Mouse (Mus musculus) liver, embryonic 13.5 days (tissue): ENCODE data around the gene 9130019O22Rik. TPM values are rescaled to one million over a fixed set of nuclear protein-coding genes. Genes with fewer than 3 reads are reported as not detected.
"Not testable (repeated sequence)": the region's sequence is repeated elsewhere in the genome, so short reads cannot be mapped to it uniquely, and the experiment has no call there.

Experiments
- ATAC-seq: fragments of 200-750 bp; cut with Nextera tagmentation; 2 replicates; pipeline ENCODE4 v1.8.0; 2017; ENCODE audit warnings: low read depth, mild to moderate bottlenecking, moderate number of reproducible peaks, moderate library complexity
- DNase-seq: peaks from one replicate; pipeline ENCODE4 v3.0.0; 2022
- H3K27ac ChIP-seq: fragments of 300-500 bp; sonication (generic); 2 replicates; pipeline ENCODE4 v1.5.1; 2015; ENCODE audit warnings: moderate library complexity, mild to moderate bottlenecking, inconsistent platforms
- H3K27me3 ChIP-seq: fragments of 300-500 bp; sonication (generic); 2 replicates; pipeline ENCODE4 v1.6.1; 2015; ENCODE audit warnings: mild to moderate bottlenecking, inconsistent platforms
- H3K36me3 ChIP-seq: fragments of 300-500 bp; sonication (generic); 2 replicates; pipeline ENCODE4 v1.6.1; 2015; ENCODE audit warnings: mild to moderate bottlenecking, inconsistent platforms
- H3K4me1 ChIP-seq: fragments of 300-500 bp; sonication (generic); replicated peaks from 2 replicates; pipeline ENCODE4 v1.6.1; 2015; ENCODE audit warnings: inconsistent platforms
- H3K4me2 ChIP-seq: fragments of 300-500 bp; sonication (generic); 2 replicates; pipeline ENCODE4 v1.6.1; 2015; ENCODE audit warnings: inconsistent platforms, mild to moderate bottlenecking, moderate library complexity
- H3K4me3 ChIP-seq: fragments of 300-500 bp; sonication (generic); replicated peaks from 2 replicates; pipeline ENCODE4 v1.5.1; 2015; ENCODE audit warnings: mild to moderate bottlenecking, inconsistent platforms
- H3K9ac ChIP-seq: fragments of 300-500 bp; sonication (generic); 2 replicates; pipeline ENCODE4 v1.6.1; 2015; ENCODE audit warnings: mild to moderate bottlenecking, inconsistent platforms
- H3K9me3 ChIP-seq: fragments of 300-500 bp; sonication (generic); replicated peaks from 2 replicates; pipeline ENCODE4 v1.6.1; 2016; ENCODE audit warnings: inconsistent platforms
- WGBS: fragments of 180-500 bp; shearing (Covaris S2); methylation state at CpG from one replicate; pipeline ENCODE4 v1.1.7; 2015; ENCODE audit not compliant: insufficient replicate concordance; 5-methylcytosine and 5-hydroxymethylcytosine counted together
- polyA plus RNA-seq: library from polyadenylated mRNA; unstranded; fragments of >200 nt; fragmentation: Nextera tagmentation; extraction: Ambion mirVana; gene quantifications from 2 replicates; pipeline ENCODE4 v1.2.1, GENCODE M21; 2015

Gene 9130019O22Rik
- polyA plus RNA-seq, result 1.3 and 1.4 TPM in 2 replicates

GRCm38 (mm10) chr7:127386641-127387392, at the start of gene 9130019O22Rik:
Gene 9130019O22Rik, minus strand, starts transcription at chr7:127387166.
- peak within 1 kb of the TSS; percentile 78 for H3K9ac ChIP-seq
- peak; percentile 86 for ATAC-seq
- H3K4me3 ChIP-seq, result peak within 1 kb of the TSS; percentile 67
- H3K27ac ChIP-seq, result peak within 1 kb of the TSS; percentile 26; the same call in 1 of the 2 replicates
- H3K36me3 ChIP-seq, result peaks cover 38% of the 10 kb centered on the region
- WGBS, result 10% methylated on average over 38 of the region's 38 CpGs
- DNase-seq, result peak; percentile 85
- H3K4me1 ChIP-seq, result peaks cover 7% of the 10 kb centered on the region
- peak within 1 kb of the TSS; percentile 88 for H3K4me2 ChIP-seq
- no peaks in the 10 kb centered on the region for H3K27me3 ChIP-seq
- H3K9me3 ChIP-seq, result peaks cover 6% of the 10 kb centered on the region; the same call in 1 of the 2 replicates

GRCm38 (mm10) chr7:127435206-127435605, 48.2 kb upstream of the 9130019O22Rik start:
- no peaks in the 10 kb centered on the region for H3K4me1 ChIP-seq
- no peak overlapping the region for H3K27ac ChIP-seq
- peaks cover 14% of the 10 kb centered on the region for H3K9me3 ChIP-seq
- DNase-seq (no peak), ATAC-seq (no peak)
- peaks cover 6% of the 10 kb centered on the region; the same call in 1 of the 2 replicates for H3K27me3 ChIP-seq
- WGBS, result 63% methylated on average over 4 of the region's 4 CpGs
- no peak overlapping the region for H3K4me3 ChIP-seq
- H3K4me2 ChIP-seq, result no peak overlapping the region
- no peaks in the 10 kb centered on the region for H3K36me3 ChIP-seq
- H3K9ac ChIP-seq, result no peak overlapping the region

- Histone ChIP-seq H3K9me3 (no peaks in the 10 kb centered on the region), H3K36me3 (no peaks in the 10 kb centered on the region), H3K4me3 (no peak overlapping the region), H3K27me3 (peaks cover 12% of the 10 kb centered on the region), H3K4me2 (no peak overlapping the region), H3K27ac (no peak overlapping the region), H3K9ac (no peak overlapping the region), H3K4me1 (peaks cover 15% of the 10 kb centered on the region)
- ATAC-seq (no peak), DNase-seq (no peak)
- 43% methylated on average over 3 of the region's 3 CpGs for WGBS
These were observed 39.4 kb upstream of the 9130019O22Rik start for GRCm38 (mm10) chr7:127426354-127426753.

GRCm38 (mm10) chr7:127425911-127426310, 38.9 kb upstream of the 9130019O22Rik start:
- no peak overlapping the region for H3K27ac ChIP-seq
- ATAC-seq, result no peak
- H3K4me1 ChIP-seq, result peaks cover 19% of the 10 kb centered on the region
- H3K4me2 ChIP-seq, result no peak overlapping the region
- no peak overlapping the region for H3K4me3 ChIP-seq
- H3K9ac ChIP-seq, result no peak overlapping the region
- WGBS, result 68% methylated on average over 2 of the region's 2 CpGs
- peaks cover 12% of the 10 kb centered on the region for H3K27me3 ChIP-seq
- no peaks in the 10 kb centered on the region for H3K36me3 ChIP-seq
- no peaks in the 10 kb centered on the region for H3K9me3 ChIP-seq
- no peak for DNase-seq

- H3K4me2 ChIP-seq, result no peak overlapping the region
- no peak overlapping the region for H3K27ac ChIP-seq
- H3K9me3 ChIP-seq, result no peaks in the 10 kb centered on the region
- no peaks in the 10 kb centered on the region for H3K36me3 ChIP-seq
- ATAC-seq, result no peak
- peaks cover 26% of the 10 kb centered on the region for H3K4me1 ChIP-seq
- WGBS, result 80% methylated on average over 3 of the region's 3 CpGs
- H3K9ac ChIP-seq, result no peak overlapping the region
- no peak overlapping the region for H3K4me3 ChIP-seq
- no peak for DNase-seq
- H3K27me3 ChIP-seq, result peaks cover 9% of the 10 kb centered on the region
These were observed 38.3 kb upstream of the 9130019O22Rik start for GRCm38 (mm10) chr7:127425291-127425690.

- DNase-seq, result peak; percentile 36
- H3K27ac ChIP-seq, result peak overlapping the region; percentile 41
- H3K4me1 ChIP-seq, result peaks cover 26% of the 10 kb centered on the region
- peaks cover 9% of the 10 kb centered on the region for H3K27me3 ChIP-seq
- WGBS, result 2% methylated on average over 15 of the region's 15 CpGs
- H3K4me3 ChIP-seq, result peak overlapping the region; percentile 83
- peak overlapping the region; percentile 97 for H3K4me2 ChIP-seq
- peak; percentile 60 for ATAC-seq
- peaks cover 10% of the 10 kb centered on the region for H3K36me3 ChIP-seq
- H3K9ac ChIP-seq, result peak overlapping the region; percentile 88
- H3K9me3 ChIP-seq, result no peaks in the 10 kb centered on the region
These were observed 35.3 kb upstream of the 9130019O22Rik start for GRCm38 (mm10) chr7:127422247-127422646.

GRCm38 (mm10) chr7:127421388-127422191, 34.6 kb upstream of the 9130019O22Rik start, which contains the start of gene Zfp688:
Gene Zfp688, minus strand, starts transcription at chr7:127422068.
- DNase-seq (peak; percentile 91), ATAC-seq (peak; percentile 95)
- no peaks in the 10 kb centered on the region for H3K9me3 ChIP-seq
- peak within 1 kb of the TSS; percentile 97 for H3K4me2 ChIP-seq
- H3K27me3 ChIP-seq, result peaks cover 9% of the 10 kb centered on the region
- peak within 1 kb of the TSS; percentile 88 for H3K9ac ChIP-seq
- H3K27ac ChIP-seq, result peak within 1 kb of the TSS; percentile 74
- peaks cover 10% of the 10 kb centered on the region for H3K36me3 ChIP-seq
- WGBS, result 1% methylated on average over 48 of the region's 48 CpGs
- peaks cover 26% of the 10 kb centered on the region for H3K4me1 ChIP-seq
- peak within 1 kb of the TSS; percentile 83 for H3K4me3 ChIP-seq

- H3K4me2 ChIP-seq, result no peak overlapping the region
- no peaks in the 10 kb centered on the region for H3K9me3 ChIP-seq
- 42% methylated on average over 2 of the region's 2 CpGs for WGBS
- ATAC-seq (peak; percentile 41), DNase-seq (no peak)
- H3K4me3 ChIP-seq, result no peak overlapping the region
- H3K27ac ChIP-seq, result no peak overlapping the region
- H3K9ac ChIP-seq, result no peak overlapping the region
- peaks cover 7% of the 10 kb centered on the region for H3K4me1 ChIP-seq
- H3K36me3 ChIP-seq, result no peaks in the 10 kb centered on the region
- H3K27me3 ChIP-seq, result no peaks in the 10 kb centered on the region
These were observed 24.5 kb upstream of the 9130019O22Rik start for GRCm38 (mm10) chr7:127411418-127411817.

GRCm38 (mm10) chr7:127406002-127406987, 19.3 kb upstream of the 9130019O22Rik start, which contains the start of gene Zfp764:
Gene Zfp764, minus strand, starts transcription at chr7:127406822.
- Histone ChIP-seq H3K9ac (peak within 1 kb of the TSS; percentile 73), H3K4me2 (peak within 1 kb of the TSS; percentile 84), H3K4me1 (peaks cover 15% of the 10 kb centered on the region), H3K4me3 (peak within 1 kb of the TSS; percentile 65)
- DNase-seq, result peak; percentile 68
- WGBS, result 3% methylated on average over 40 of the region's 40 CpGs
- not testable (repeated sequence) for H3K36me3 ChIP-seq, H3K9me3 ChIP-seq, H3K27ac ChIP-seq, H3K27me3 ChIP-seq
- ATAC-seq, result peak; percentile 76

GRCm38 (mm10) chr7:127404101-127404500, 17.1 kb upstream of the 9130019O22Rik start:
- H3K36me3 ChIP-seq, H3K4me2 ChIP-seq, H3K27ac ChIP-seq, ATAC-seq, H3K4me3 ChIP-seq, DNase-seq, H3K27me3 ChIP-seq, H3K9me3 ChIP-seq, H3K9ac ChIP-seq: not testable (repeated sequence)
- H3K4me1 ChIP-seq, result peaks cover 28% of the 10 kb centered on the region
- 82% methylated on average over 6 of the region's 6 CpGs for WGBS
